Mouse (Mus musculus) hindbrain, embryonic 14.5 days (tissue): ENCODE data around the gene Hadhb. TPM values are rescaled to one million over a fixed set of nuclear protein-coding genes. Genes with fewer than 3 reads are reported as not detected.
A peak's percentile ranks its signal among the peaks of the same experiment; 100 is the strongest.

Experiments used
- ATAC-seq: fragments of 200-750 bp; cut with Nextera tagmentation; 2 replicates; pipeline ENCODE4 v1.8.0; 2017; ENCODE audit warnings: moderate number of reproducible peaks, mild to moderate bottlenecking, moderate TSS enrichment, moderate library complexity; ENCODE audit not compliant: low FRiP score
- DNase-seq: peaks from one replicate; pipeline ENCODE4 v3.0.0-alpha.2; 2015; ENCODE audit warnings: low spot score
- H3K27ac ChIP-seq: fragments of 300-500 bp; sonication (generic); 2 replicates; pipeline ENCODE4 v1.5.1; 2014; ENCODE audit warnings: mild to moderate bottlenecking, moderate library complexity
- H3K27me3 ChIP-seq: fragments of 300-500 bp; sonication (generic); 2 replicates; pipeline ENCODE4 v1.6.1; 2014; ENCODE audit warnings: mild to moderate bottlenecking, low read length, mixed read lengths; ENCODE audit not compliant: control insufficient read depth, insufficient read depth
- H3K36me3 ChIP-seq: fragments of 300-500 bp; sonication (generic); replicated peaks from 2 replicates; pipeline ENCODE4 v1.6.1; 2014; ENCODE audit not compliant: control insufficient read depth, insufficient read depth
- H3K4me1 ChIP-seq: fragments of 300-500 bp; sonication (generic); replicated peaks from 2 replicates; pipeline ENCODE4 v1.6.1; 2014; ENCODE audit warnings: antibody characterized with exemption, low read length, mixed read lengths; ENCODE audit not compliant: control insufficient read depth, insufficient read depth
- H3K4me2 ChIP-seq: fragments of 300-500 bp; sonication (generic); replicated peaks from 2 replicates; pipeline ENCODE4 v1.6.1; 2014; ENCODE audit warnings: mild to moderate bottlenecking, moderate library complexity
- H3K4me3 ChIP-seq: fragments of 300-500 bp; sonication (generic); replicated peaks from 2 replicates; pipeline ENCODE4 v1.5.1; 2014; ENCODE audit warnings: mild to moderate bottlenecking, low read length
- H3K9ac ChIP-seq: fragments of 300-500 bp; sonication (generic); 2 replicates; pipeline ENCODE4 v1.6.1; 2014
- H3K9me3 ChIP-seq: fragments of 300-500 bp; sonication (generic); 2 replicates; pipeline ENCODE4 v1.6.1; 2016; ENCODE audit warnings: low read length; ENCODE audit not compliant: control insufficient read depth
- WGBS: fragments of 180-500 bp; shearing (Covaris S2); extraction: QIAGEN DNeasy Blood & Tissue Kit; methylation state at CpG from one replicate; pipeline ENCODE4 v1.1.7; 2014; 5-methylcytosine and 5-hydroxymethylcytosine counted together
- polyA plus RNA-seq: library from polyadenylated mRNA; unstranded; fragments of >200 nt; fragmentation: Nextera tagmentation; extraction: Ambion mirVana; gene quantifications from 2 replicates; pipeline ENCODE4 v1.2.1, GENCODE M21; 2014

Gene Hadhb
- polyA plus RNA-seq, 1 experiment from 2014 or later = 62.3 TPM

GRCm38 (mm10) chr5:30214889-30215288, 59.8 kb downstream of the Hadhb start:
- H3K27ac ChIP-seq = no peak overlapping the region
- ATAC-seq (no peak), DNase-seq (peak; percentile 87)
- H3K9me3 ChIP-seq = no peaks in the 10 kb centered on the region
- WGBS = 16% methylated on average over 4 of the region's 4 CpGs
- H3K36me3 ChIP-seq = no peaks in the 10 kb centered on the region
- H3K4me1 ChIP-seq = no peaks in the 10 kb centered on the region
- H3K4me3 ChIP-seq = no peak overlapping the region
- no peak overlapping the region for H3K9ac ChIP-seq
- no peak overlapping the region for H3K4me2 ChIP-seq
- H3K27me3 ChIP-seq = no peaks in the 10 kb centered on the region

- H3K36me3 ChIP-seq = no peaks in the 10 kb centered on the region
- DNase-seq (no peak), ATAC-seq (no peak)
- H3K27me3 ChIP-seq = no peaks in the 10 kb centered on the region
- 77% methylated on average over 5 of the region's 5 CpGs for WGBS
- H3K9ac ChIP-seq = no peak overlapping the region
- H3K4me1 ChIP-seq = no peaks in the 10 kb centered on the region
- no peaks in the 10 kb centered on the region for H3K9me3 ChIP-seq
- H3K4me3 ChIP-seq = no peak overlapping the region
- H3K27ac ChIP-seq = no peak overlapping the region
- no peak overlapping the region for H3K4me2 ChIP-seq
These were observed 60.9 kb downstream of the Hadhb start for GRCm38 (mm10) chr5:30215970-30216369.

GRCm38 (mm10) chr5:30219715-30220114, 64.7 kb downstream of the Hadhb start:
- no peak overlapping the region for H3K27ac ChIP-seq
- H3K36me3 ChIP-seq = 0 out of 2 replicates have a peak, but pooled peaks cover 4% of the 10 kb centered on the region
- no peak overlapping the region for H3K4me2 ChIP-seq
- no peak for DNase-seq
- H3K9ac ChIP-seq = no peak overlapping the region
- WGBS = 87% methylated on average over 2 of the region's 2 CpGs
- H3K4me1 ChIP-seq = no peaks in the 10 kb centered on the region
- no peaks in the 10 kb centered on the region for H3K9me3 ChIP-seq
- H3K27me3 ChIP-seq = no peaks in the 10 kb centered on the region
- no peak for ATAC-seq
- no peak overlapping the region for H3K4me3 ChIP-seq

GRCm38 (mm10) chr5:30220666-30221065, 65.6 kb downstream of the Hadhb start:
- DNase-seq (no peak), ATAC-seq (no peak)
- H3K27ac ChIP-seq = no peak overlapping the region
- WGBS = 85% methylated on average over 8 of the region's 8 CpGs
- no peak overlapping the region for H3K4me3 ChIP-seq
- no peaks in the 10 kb centered on the region for H3K27me3 ChIP-seq
- no peak overlapping the region for H3K4me2 ChIP-seq
- no peaks in the 10 kb centered on the region for H3K9me3 ChIP-seq
- no peak overlapping the region for H3K9ac ChIP-seq
- no peaks in the 10 kb centered on the region for H3K4me1 ChIP-seq
- H3K36me3 ChIP-seq = 0 out of 2 replicates have a peak, but pooled peaks cover 4% of the 10 kb centered on the region

- Histone ChIP-seq H3K4me3 (no peak overlapping the region), H3K4me1 (no peaks in the 10 kb centered on the region), H3K4me2 (no peak overlapping the region), H3K36me3 (0 out of 2 replicates have a peak, but pooled peaks cover 4% of the 10 kb centered on the region), H3K9me3 (no peaks in the 10 kb centered on the region), H3K27ac (no peak overlapping the region), H3K9ac (no peak overlapping the region), H3K27me3 (no peaks in the 10 kb centered on the region)
- ATAC-seq (no peak), DNase-seq (no peak)
- WGBS = 97% methylated on average over 8 of the region's 8 CpGs
These were observed 67.6 kb downstream of the Hadhb start for GRCm38 (mm10) chr5:30222681-30223080.

- no peak overlapping the region for H3K9ac ChIP-seq
- peaks cover 3% of the 10 kb centered on the region; the same call in 1 of the 2 replicates for H3K36me3 ChIP-seq
- DNase-seq (no peak), ATAC-seq (no peak)
- H3K4me3 ChIP-seq = no peak overlapping the region
- 84% methylated on average over 4 of the region's 4 CpGs for WGBS
- peaks cover 26% of the 10 kb centered on the region for H3K4me1 ChIP-seq
- no peaks in the 10 kb centered on the region for H3K27me3 ChIP-seq
- H3K9me3 ChIP-seq = no peaks in the 10 kb centered on the region
- no peak overlapping the region for H3K4me2 ChIP-seq
- no peak overlapping the region for H3K27ac ChIP-seq
These were observed 75.9 kb downstream of the Hadhb start for GRCm38 (mm10) chr5:30230901-30231300.

- 36% methylated on average over 16 of the region's 16 CpGs for WGBS
- ATAC-seq (no peak), DNase-seq (no peak)
- peaks cover 27% of the 10 kb centered on the region for H3K4me1 ChIP-seq
- no peaks in the 10 kb centered on the region for H3K9me3 ChIP-seq
- H3K4me2 ChIP-seq = peak overlapping the region; percentile 86
- peak overlapping the region; percentile 87 for H3K4me3 ChIP-seq
- peaks cover 3% of the 10 kb centered on the region; the same call in 1 of the 2 replicates for H3K36me3 ChIP-seq
- H3K27me3 ChIP-seq = no peaks in the 10 kb centered on the region
- H3K9ac ChIP-seq = peak overlapping the region; percentile 76
- peak overlapping the region; percentile 89 for H3K27ac ChIP-seq
These were observed 76.8 kb downstream of the Hadhb start for GRCm38 (mm10) chr5:30231891-30232270.

GRCm38 (mm10) chr5:30232271-30232971, 77.4 kb downstream of the Hadhb start, which contains the start of gene Selenoi:
TSS of gene Selenoi (plus strand) at chr5:30232581.
- Histone ChIP-seq H3K27ac (peak within 1 kb of the TSS; percentile 94), H3K36me3 (peaks cover 3% of the 10 kb centered on the region; the same call in 1 of the 2 replicates), H3K4me1 (peaks cover 27% of the 10 kb centered on the region), H3K27me3 (no peaks in the 10 kb centered on the region), H3K4me2 (peak within 1 kb of the TSS; percentile 86), H3K9me3 (no peaks in the 10 kb centered on the region), H3K4me3 (peak within 1 kb of the TSS; percentile 87), H3K9ac (peak within 1 kb of the TSS; percentile 94)
- ATAC-seq = peak; percentile 100
- DNase-seq = peak; percentile 98
- 2% methylated on average over 69 of the region's 71 CpGs for WGBS

GRCm38 (mm10) chr5:30233042-30233441, 78.0 kb downstream of the Hadhb start:
- WGBS = 1% methylated on average over 15 of the region's 15 CpGs
- Histone ChIP-seq H3K27ac (peak overlapping the region; percentile 94), H3K27me3 (no peaks in the 10 kb centered on the region), H3K4me2 (peak overlapping the region; percentile 86), H3K9me3 (no peaks in the 10 kb centered on the region), H3K4me3 (peak overlapping the region; percentile 87), H3K9ac (peak overlapping the region; percentile 94), H3K4me1 (peaks cover 27% of the 10 kb centered on the region), H3K36me3 (peaks cover 3% of the 10 kb centered on the region; the same call in 1 of the 2 replicates)
- no peak for ATAC-seq
- peak; percentile 34 for DNase-seq
